Mouse (Mus musculus): ENCODE measurements at regions not wholly inside any gene's neighbourhood (a gene's known extent, or its start where the extent isn't known, plus 50 kb on each side); places are given as distances from the start of the nearest gene placed in this dataset.

- no peak overlapping the region for H3K4me3 ChIP-seq
- H3K4me1 ChIP-seq = no peaks in the 10 kb centered on the region
- no peaks in the 10 kb centered on the region for H3K36me3 ChIP-seq
- H3K27me3 ChIP-seq (replicated peaks) = peaks cover 4% of the 10 kb centered on the region; the same call in 1 of the 2 replicates
- no peak overlapping the region for H3K27ac ChIP-seq
- no peak overlapping the region for H3K4me2 ChIP-seq (replicated peaks)
- whole genome bisulfite sequencing = 54% methylated on average over 12 of the region's 12 CpGs
- H3K9me3 ChIP-seq = no peaks in the 10 kb centered on the region
- ATAC-seq (ENCODE audit: low FRiP score, low read depth) = no peak
- no peak overlapping the region for H3K9ac ChIP-seq
Observed at GRCm38 (mm10) chr5:119587239-119587811, 83.1 kb upstream of the Tbx3 start.

GRCm38 (mm10) chr5:119588340-119589272 is 81.9 kb upstream of the Tbx3 start:
- Histone ChIP-seq H3K4me3 (no peak overlapping the region), H3K27me3 (replicated peaks) (peaks cover 4% of the 10 kb centered on the region; the same call in 1 of the 2 replicates), H3K9me3 (no peaks in the 10 kb centered on the region), H3K36me3 (no peaks in the 10 kb centered on the region), H3K9ac (no peak overlapping the region), H3K4me2 (replicated peaks) (no peak overlapping the region), H3K27ac (no peak overlapping the region), H3K4me1 (no peaks in the 10 kb centered on the region)
- WGBS = 31% methylated on average over 9 of the region's 9 CpGs
- no peak for ATAC-seq (ENCODE audit: low FRiP score, low read depth)

- no peak for ATAC-seq (ENCODE audit: low FRiP score, low read depth)
- no peaks in the 10 kb centered on the region for H3K4me1 ChIP-seq
- H3K9me3 ChIP-seq = no peaks in the 10 kb centered on the region
- 83% methylated on average over 5 of the region's 5 CpGs for WGBS
- H3K9ac ChIP-seq = no peak overlapping the region
- no peak overlapping the region for H3K4me2 ChIP-seq (replicated peaks)
- H3K36me3 ChIP-seq = no peaks in the 10 kb centered on the region
- H3K4me3 ChIP-seq = no peak overlapping the region
- peaks cover 4% of the 10 kb centered on the region; the same call in 1 of the 2 replicates for H3K27me3 ChIP-seq (replicated peaks)
- no peak overlapping the region for H3K27ac ChIP-seq
Observed at GRCm38 (mm10) chr5:119591271-119591670, 79.2 kb upstream of the Tbx3 start.

GRCm38 (mm10) chr5:119592891-119593290 is 77.6 kb upstream of the Tbx3 start:
- Histone ChIP-seq H3K9ac (no peak overlapping the region), H3K4me2 (replicated peaks) (no peak overlapping the region), H3K9me3 (no peaks in the 10 kb centered on the region), H3K4me3 (no peak overlapping the region), H3K4me1 (no peaks in the 10 kb centered on the region), H3K27me3 (replicated peaks) (peaks cover 4% of the 10 kb centered on the region; the same call in 1 of the 2 replicates), H3K27ac (no peak overlapping the region), H3K36me3 (no peaks in the 10 kb centered on the region)
- no peak for ATAC-seq (ENCODE audit: low FRiP score, low read depth)
- 85% methylated on average over 10 of the region's 10 CpGs for WGBS

GRCm38 (mm10) chr5:119594541-119594940 is 75.9 kb upstream of the Tbx3 start:
- H3K4me2 ChIP-seq (replicated peaks) = no peak overlapping the region
- no peaks in the 10 kb centered on the region for H3K4me1 ChIP-seq
- H3K27me3 ChIP-seq (replicated peaks) = no peaks in the 10 kb centered on the region
- H3K27ac ChIP-seq = no peak overlapping the region
- no peak overlapping the region for H3K9ac ChIP-seq
- 85% methylated on average over 8 of the region's 8 CpGs for WGBS
- H3K36me3 ChIP-seq = no peaks in the 10 kb centered on the region
- ATAC-seq (ENCODE audit: low FRiP score, low read depth) = no peak
- H3K9me3 ChIP-seq = no peaks in the 10 kb centered on the region
- no peak overlapping the region for H3K4me3 ChIP-seq

- no peaks in the 10 kb centered on the region for H3K27me3 ChIP-seq (replicated peaks)
- no peak overlapping the region for H3K4me2 ChIP-seq (replicated peaks)
- H3K9ac ChIP-seq = no peak overlapping the region
- H3K27ac ChIP-seq = no peak overlapping the region
- H3K4me3 ChIP-seq = no peak overlapping the region
- no peak for ATAC-seq (ENCODE audit: low FRiP score, low read depth)
- H3K9me3 ChIP-seq = no peaks in the 10 kb centered on the region
- no peaks in the 10 kb centered on the region for H3K36me3 ChIP-seq
- 87% methylated on average over 19 of the region's 19 CpGs for WGBS
- H3K4me1 ChIP-seq = no peaks in the 10 kb centered on the region
Observed at GRCm38 (mm10) chr5:119596295-119596993, 74.0 kb upstream of the Tbx3 start.

- ATAC-seq (ENCODE audit: low FRiP score, low read depth) = no peak
- Histone ChIP-seq H3K27me3 (replicated peaks) (0 out of 2 replicates have a peak, but pooled peaks cover under 1% of the 10 kb centered on the region), H3K4me1 (no peaks in the 10 kb centered on the region), H3K36me3 (no peaks in the 10 kb centered on the region), H3K4me2 (replicated peaks) (no peak overlapping the region), H3K4me3 (no peak overlapping the region), H3K9me3 (no peaks in the 10 kb centered on the region), H3K27ac (no peak overlapping the region), H3K9ac (no peak overlapping the region)
- WGBS = 70% methylated on average over 8 of the region's 8 CpGs
Observed at GRCm38 (mm10) chr5:119596994-119597391, 73.5 kb upstream of the Tbx3 start.

GRCm38 (mm10) chr5:119597530-119597929 is 72.9 kb upstream of the Tbx3 start:
- Histone ChIP-seq H3K4me3 (no peak overlapping the region), H3K4me2 (replicated peaks) (no peak overlapping the region), H3K9ac (no peak overlapping the region), H3K36me3 (no peaks in the 10 kb centered on the region), H3K27ac (no peak overlapping the region), H3K9me3 (no peaks in the 10 kb centered on the region), H3K27me3 (replicated peaks) (0 out of 2 replicates have a peak, but pooled peaks cover 3% of the 10 kb centered on the region), H3K4me1 (no peaks in the 10 kb centered on the region)
- no peak for ATAC-seq (ENCODE audit: low FRiP score, low read depth)
- WGBS = 76% methylated on average over 3 of the region's 3 CpGs

- no peak overlapping the region for H3K4me2 ChIP-seq (replicated peaks)
- no peak overlapping the region for H3K4me3 ChIP-seq
- H3K4me1 ChIP-seq = no peaks in the 10 kb centered on the region
- no peaks in the 10 kb centered on the region for H3K9me3 ChIP-seq
- H3K36me3 ChIP-seq = no peaks in the 10 kb centered on the region
- no peak for ATAC-seq (ENCODE audit: low FRiP score, low read depth)
- no peak overlapping the region for H3K27ac ChIP-seq
- H3K27me3 ChIP-seq (replicated peaks) = 0 out of 2 replicates have a peak, but pooled peaks cover 3% of the 10 kb centered on the region
- H3K9ac ChIP-seq = no peak overlapping the region
- WGBS = 76% methylated on average over 10 of the region's 10 CpGs
Observed at GRCm38 (mm10) chr5:119598166-119598565, 72.3 kb upstream of the Tbx3 start.

GRCm38 (mm10) chr5:119601390-119601789 is 69.1 kb upstream of the Tbx3 start:
- Histone ChIP-seq H3K27me3 (replicated peaks) (0 out of 2 replicates have a peak, but pooled peaks cover 3% of the 10 kb centered on the region), H3K4me1 (no peaks in the 10 kb centered on the region), H3K4me2 (replicated peaks) (no peak overlapping the region), H3K9me3 (no peaks in the 10 kb centered on the region), H3K36me3 (no peaks in the 10 kb centered on the region), H3K4me3 (no peak overlapping the region), H3K9ac (no peak overlapping the region), H3K27ac (no peak overlapping the region)
- WGBS = 91% methylated on average over 5 of the region's 5 CpGs
- ATAC-seq (ENCODE audit: low FRiP score, low read depth) = no peak

GRCm38 (mm10) chr5:119602001-119602400 is 68.5 kb upstream of the Tbx3 start:
- Histone ChIP-seq H3K27me3 (replicated peaks) (0 out of 2 replicates have a peak, but pooled peaks cover 3% of the 10 kb centered on the region), H3K27ac (no peak overlapping the region), H3K4me1 (no peaks in the 10 kb centered on the region), H3K9me3 (no peaks in the 10 kb centered on the region), H3K4me2 (replicated peaks) (no peak overlapping the region), H3K9ac (no peak overlapping the region), H3K36me3 (no peaks in the 10 kb centered on the region), H3K4me3 (no peak overlapping the region)
- 79% methylated on average over 16 of the region's 16 CpGs for WGBS
- ATAC-seq (ENCODE audit: low FRiP score, low read depth) = no peak

GRCm38 (mm10) chr5:119605444-119605843 is 65.0 kb upstream of the Tbx3 start:
- ATAC-seq (ENCODE audit: low FRiP score, low read depth) = no peak
- Histone ChIP-seq H3K27me3 (replicated peaks) (0 out of 2 replicates have a peak, but pooled peaks cover 3% of the 10 kb centered on the region), H3K4me2 (replicated peaks) (no peak overlapping the region), H3K4me1 (peaks cover 4% of the 10 kb centered on the region; the same call in 1 of the 2 replicates), H3K4me3 (no peak overlapping the region), H3K9ac (no peak overlapping the region), H3K27ac (no peak overlapping the region), H3K36me3 (no peaks in the 10 kb centered on the region), H3K9me3 (no peaks in the 10 kb centered on the region)
- 40% methylated on average over 7 of the region's 7 CpGs for WGBS
